ENCODE assay signal across 8 mouse cellular contexts in the genomic region with DNA sequence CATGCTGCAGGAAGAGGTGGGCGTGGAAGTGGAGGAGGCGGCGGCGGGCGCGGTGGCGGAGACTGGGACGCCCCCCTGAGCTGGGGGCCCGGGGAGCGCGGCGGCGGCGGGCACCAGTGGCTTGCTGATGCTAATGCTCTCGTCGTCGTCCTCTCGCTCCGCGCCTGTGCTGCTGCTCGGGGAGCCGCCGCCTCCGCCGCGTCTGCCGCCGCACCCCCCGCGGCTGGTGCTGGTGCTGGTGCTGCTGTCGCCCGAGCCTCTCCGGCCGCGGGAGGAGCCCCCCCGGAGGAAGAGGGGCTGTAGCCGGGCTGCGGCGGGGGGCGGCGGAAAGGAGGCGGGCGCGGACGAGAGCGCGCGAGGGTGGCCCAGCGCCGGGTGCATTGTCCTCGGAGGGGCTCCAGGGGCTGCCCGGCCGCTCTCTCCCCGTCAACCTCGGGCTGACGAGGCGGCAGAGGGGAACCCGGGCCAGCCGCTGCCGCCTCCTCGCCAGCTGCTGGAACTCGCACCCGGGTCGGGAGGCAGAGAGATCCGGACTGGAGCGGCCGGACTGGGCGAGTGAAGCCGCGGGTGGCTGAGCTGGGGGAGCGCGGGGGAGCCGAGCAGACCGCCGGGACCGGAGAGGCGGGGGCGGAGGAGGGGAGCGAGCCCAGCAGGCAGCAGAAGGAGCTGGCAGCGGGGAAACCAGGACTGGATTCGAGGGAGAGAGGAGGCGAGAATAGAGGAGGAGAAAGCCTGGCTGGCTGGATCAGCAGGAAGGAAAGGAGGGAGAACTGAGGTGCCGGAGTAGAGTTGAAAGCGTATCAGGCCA. TPM values are rescaled to one million over a fixed set of nuclear protein-coding genes. Genes with fewer than 3 reads are reported as not detected.
DNase-seq lines count a peak whose midpoint lies in the region; ATAC-seq lines count a peak whose summit lies in the region.

A gene (minus strand): TSS at position 434 of the 808 bp plus-strand sequence.

- H3K9ac ChIP-seq in liver, embryonic 15.5 days = peak within 1 kb of the TSS; percentile 32; the same call in 1 of the 2 replicates
- peak within 1 kb of the TSS; percentile 91 for H3K9ac ChIP-seq in neural tube, embryonic 14.5 days (replicated peaks; ENCODE audit: low read depth, low read length)

- no peaks in the 10 kb centered on the region for H3K36me3 ChIP-seq in liver, embryonic 15.5 days (replicated peaks)
- no peaks in the 10 kb centered on the region for H3K36me3 ChIP-seq in neural tube, embryonic 14.5 days (ENCODE audit: control insufficient read depth, insufficient read depth, low read length)

- H3K9me3 ChIP-seq in liver, embryonic 15.5 days (replicated peaks) = no peaks in the 10 kb centered on the region
- no peaks in the 10 kb centered on the region for H3K9me3 ChIP-seq in neural tube, embryonic 14.5 days (ENCODE audit: control insufficient read depth, low read length)

- H3K4me1 ChIP-seq in liver, embryonic 15.5 days (replicated peaks) = peaks cover 24% of the 10 kb centered on the region
- peaks cover 39% of the 10 kb centered on the region for H3K4me1 ChIP-seq in neural tube, embryonic 14.5 days (ENCODE audit: control insufficient read depth, insufficient read depth, low read length)

- H3K4me3 ChIP-seq in liver, embryonic 15.5 days (replicated peaks) = peak within 1 kb of the TSS; percentile 54
- H3K4me3 ChIP-seq in neural tube, embryonic 14.5 days (ENCODE audit: low read depth, low read length) = peak within 1 kb of the TSS; percentile 73

- H3K4me2 ChIP-seq in liver, embryonic 15.5 days = peak within 1 kb of the TSS; percentile 76
- peak within 1 kb of the TSS; percentile 78 for H3K4me2 ChIP-seq in neural tube, embryonic 14.5 days (ENCODE audit: low read depth, low read length)

- peak; percentile 23 for ATAC-seq in common myeloid progenitor, adult 5-6 weeks (replicated peaks; ENCODE audit: low read depth, poor library complexity, severe bottlenecking)
- peak; percentile 18 for ATAC-seq in granulocyte monocyte progenitor cell, adult 5-6 weeks (replicated peaks; ENCODE audit: poor library complexity, severe bottlenecking)
- ATAC-seq in liver, embryonic 15.5 days (ENCODE audit: insufficient read depth) = peak; percentile 24; the same call in 1 of the 2 replicates
- peak; percentile 86 for ATAC-seq in neural tube, embryonic 14.5 days (ENCODE audit: low read depth)

- peaks cover 87% of the 10 kb centered on the region for H3K27me3 ChIP-seq in liver, embryonic 15.5 days
- H3K27me3 ChIP-seq in neural tube, embryonic 14.5 days (ENCODE audit: control insufficient read depth, insufficient read depth, low read length) = no peaks in the 10 kb centered on the region

- H3K27ac ChIP-seq in liver, embryonic 15.5 days (replicated peaks) = no peak within 1 kb of the TSS
- H3K27ac ChIP-seq in neural tube, embryonic 14.5 days (ENCODE audit: low read depth, low read length) = peak within 1 kb of the TSS; percentile 96

- WGBS in liver, embryonic 15.5 days (ENCODE audit: insufficient replicate concordance) = under 1% methylated on average over 79 of the region's 84 CpGs
- WGBS in neural tube, embryonic 14.5 days = under 1% methylated on average over 51 of the region's 84 CpGs

- DNase-seq in spleen, postnatal 10 days (ENCODE audit: low spot score in 2 of 2) = peak; percentile 20 to 41
- DNase-seq in spleen, adult 12 weeks (ENCODE audit: low spot score) = no peak
- DNase-seq in kidney, postnatal 4 days = peak; percentile 86 to 92
- DNase-seq in yolk sac, embryonic 10.5 days (ENCODE audit: low spot score) = peak; percentile 59

RNA-seq across cellular contexts. Expression of the gene that starts here (rescaled TPM):
- total RNA-seq in common myeloid progenitor, adult 5-6 weeks (2017) = 0.53 and 0.73 TPM in 2 replicates
- not detected in 2 replicates for total RNA-seq in granulocyte monocyte progenitor cell, adult 5-6 weeks (2014; fragmentation: Nextera tagmentation)
- not detected in 2 replicates for total RNA-seq in granulocyte monocyte progenitor cell, adult 5-6 weeks (2017)
- not detected in 2 replicates for polyA plus RNA-seq in liver, embryonic 15.5 days (2015; fragmentation: Nextera tagmentation; extraction: Ambion mirVana)
- 2.8 and 3.3 TPM in 2 replicates for polyA plus RNA-seq in neural tube, embryonic 14.5 days (2014; fragmentation: Nextera tagmentation; extraction: Ambion mirVana)

Comparison
In these comparisons a context has a peak if more than half of its experiments do, and no peak if none do; other contexts are left out.
1. Peak in ATAC-seq in common myeloid progenitor, adult 5-6 weeks; RNA of the gene not detected or under 1 TPM.
2. Peak in ATAC-seq in granulocyte monocyte progenitor cell, adult 5-6 weeks; RNA of the gene not detected or under 1 TPM.
3. Peak in ATAC-seq, H3K4me3 ChIP-seq, H3K9ac ChIP-seq and H3K4me2 ChIP-seq in liver, embryonic 15.5 days; RNA of the gene not detected or under 1 TPM.
4. ATAC-seq: peak in every context shown above with its lines; median percentile 86 in neural tube, embryonic 14.5 days; 24 in liver, embryonic 15.5 days; 23 in common myeloid progenitor, adult 5-6 weeks; 18 in granulocyte monocyte progenitor cell, adult 5-6 weeks.